In genomic region chr14:32551854-32552253, GRCm38 (mm10) we compare ENCODE assay signal across 24 mouse cellular contexts. TPM values are rescaled to one million over a fixed set of nuclear protein-coding genes. Genes with fewer than 3 reads are reported as not detected.
DNase-seq lines count a peak whose midpoint lies in the region; ATAC-seq and TF ChIP-seq lines count a peak whose summit lies in the region.
"Had no signal": no experiment of that assay in that cellular context is flagged by ENCODE, and none has a peak within 500 bp of the region (broad histone marks: within the 10 kb centered on the region; RNA-seq: fewer than 3 reads in every experiment).

No protein-coding gene starts in this region.

- WGBS in intestine, postnatal 0 days = 85% methylated on average over 5 of the region's 5 CpGs
- 84% methylated on average over 5 of the region's 5 CpGs for WGBS in intestine, embryonic 15.5 days
- 85% methylated on average over 5 of the region's 5 CpGs for WGBS in liver, postnatal 0 days (ENCODE audit: insufficient replicate concordance)

- no peaks in the 10 kb centered on the region for H3K4me1 ChIP-seq in intestine, postnatal 0 days (replicated peaks; ENCODE audit: control insufficient read depth, insufficient read depth, low read length)
- no peaks in the 10 kb centered on the region for H3K4me1 ChIP-seq in intestine, embryonic 15.5 days (replicated peaks)
- no peaks in the 10 kb centered on the region for H3K4me1 ChIP-seq in liver, postnatal 0 days (ENCODE audit: insufficient read depth)
- H3K4me1 ChIP-seq: heart, embryonic 10.5 days had no signal

- ATAC-seq in intestine, postnatal 0 days = no peak
- ATAC-seq in intestine, embryonic 15.5 days = no peak
- no peak for ATAC-seq in liver, postnatal 0 days
- no peak for ATAC-seq in megakaryocyte-erythroid progenitor cell, adult 5-6 weeks (replicated peaks; ENCODE audit: low FRiP score, low TSS enrichment, poor library complexity, severe bottlenecking)
- ATAC-seq: activated CD4-positive, CD25-positive, alpha-beta regulatory T cell, adult 4 months; intestine, embryonic 16.5 days had no signal

- no peaks in the 10 kb centered on the region for H3K27me3 ChIP-seq in intestine, postnatal 0 days (replicated peaks; ENCODE audit: control insufficient read depth, insufficient read depth, low read length)
- H3K27me3 ChIP-seq in intestine, embryonic 15.5 days (replicated peaks) = no peaks in the 10 kb centered on the region
- H3K27me3 ChIP-seq in liver, postnatal 0 days (ENCODE audit: insufficient read depth, low read length) = no peaks in the 10 kb centered on the region
- H3K27me3 ChIP-seq: limb, embryonic 12.5 days; liver, embryonic 15.5 days had no signal

- H3K4me3 ChIP-seq in intestine, postnatal 0 days (ENCODE audit: low read depth, low read length) = no peak overlapping the region
- H3K4me3 ChIP-seq in intestine, embryonic 15.5 days (replicated peaks) = no peak overlapping the region
- H3K4me3 ChIP-seq in liver, postnatal 0 days (ENCODE audit: low read depth, low read length) = no peak overlapping the region
- H3K4me3 ChIP-seq: heart, embryonic 10.5 days; limb, embryonic 12.5 days; liver, embryonic 15.5 days had no signal

- peaks cover 24% of the 10 kb centered on the region; the same call in 1 of the 2 replicates for H3K36me3 ChIP-seq in intestine, postnatal 0 days (ENCODE audit: control insufficient read depth, insufficient read depth)
- H3K36me3 ChIP-seq in intestine, embryonic 15.5 days = 0 out of 2 replicates have a peak, but pooled peaks cover 3% of the 10 kb centered on the region
- peaks cover 44% of the 10 kb centered on the region for H3K36me3 ChIP-seq in liver, postnatal 0 days (replicated peaks; ENCODE audit: insufficient read depth, low read length)

- DNase-seq in cerebellum, postnatal 10 days = peak; percentile 39
- no peak for DNase-seq in cerebellum, adult 8-10 months
- DNase-seq in liver, postnatal 0 days = no peak
- DNase-seq in liver = no peak
- DNase-seq in brain, adult 2 months (ENCODE audit: low read depth, low spot score) = peak; percentile 60
- DNase-seq: adrenal gland, postnatal 10 days; cerebellum, adult 11-12 months; cerebellum, postnatal 36 days; gastrocnemius, postnatal 36 days; heart, postnatal 10 days; kidney, postnatal 25 days; layer of hippocampus, adult 9-11 months; lung, postnatal 36 days; thymus, postnatal 14 days had no signal

- no peak overlapping the region for H3K9ac ChIP-seq in intestine, postnatal 0 days (ENCODE audit: low read depth, low read length)
- no peak overlapping the region for H3K9ac ChIP-seq in intestine, embryonic 15.5 days
- no peak overlapping the region for H3K9ac ChIP-seq in liver, postnatal 0 days (replicated peaks)
- H3K9ac ChIP-seq: hindbrain, embryonic 14.5 days; limb, embryonic 12.5 days; liver, embryonic 15.5 days had no signal

- no peak overlapping the region for H3K4me2 ChIP-seq in intestine, postnatal 0 days (replicated peaks; ENCODE audit: low read depth)
- no peak overlapping the region for H3K4me2 ChIP-seq in intestine, embryonic 15.5 days (replicated peaks)
- H3K4me2 ChIP-seq in liver, postnatal 0 days (ENCODE audit: low read depth, low read length) = no peak overlapping the region
- H3K4me2 ChIP-seq: hindbrain, embryonic 14.5 days; limb, embryonic 12.5 days; liver, embryonic 15.5 days had no signal

- no peak overlapping the region for H3K27ac ChIP-seq in intestine, postnatal 0 days (ENCODE audit: low read depth, low read length)
- no peak overlapping the region for H3K27ac ChIP-seq in intestine, embryonic 15.5 days
- no peak overlapping the region for H3K27ac ChIP-seq in liver, postnatal 0 days (ENCODE audit: low read depth)
- H3K27ac ChIP-seq: heart, embryonic 10.5 days; hindbrain, embryonic 14.5 days; limb, embryonic 12.5 days; liver, embryonic 15.5 days had no signal

- H3K9me3 ChIP-seq in intestine, postnatal 0 days (ENCODE audit: control insufficient read depth) = no peaks in the 10 kb centered on the region
- no peaks in the 10 kb centered on the region for H3K9me3 ChIP-seq in intestine, embryonic 15.5 days
- no peaks in the 10 kb centered on the region for H3K9me3 ChIP-seq in liver, postnatal 0 days (ENCODE audit: low read length)
- H3K9me3 ChIP-seq: heart, embryonic 10.5 days; limb, embryonic 12.5 days; liver, embryonic 15.5 days had no signal

- TF ChIP-seq CTCF in intestine, postnatal 0 days (IDR thresholded peaks at IDR 0.05; ENCODE audit: low read depth) = peak; percentile 29
- peak; percentile 13; the same call in 1 of the 2 replicates for TF ChIP-seq CTCF in liver, postnatal 0 days (IDR thresholded peaks at IDR 0.05; ENCODE audit: low read depth)

- TF ChIP-seq EP300 in liver, postnatal 0 days (IDR thresholded peaks at IDR 0.05; ENCODE audit: low read depth) = no peak

RNA-seq across cellular contexts. Expression of gene Ercc6, which starts 38.5 kb away (rescaled TPM):
- polyA plus RNA-seq in intestine, postnatal 0 days (2015; fragmentation: Nextera tagmentation; extraction: Ambion mirVana) = 7.7 and 8.4 TPM in 2 replicates
- 15.9 and 16.5 TPM in 2 replicates for polyA plus RNA-seq in intestine, embryonic 15.5 days (2015; fragmentation: Nextera tagmentation; extraction: Ambion mirVana)
- 5.3 and 5.4 TPM in 2 replicates for polyA plus RNA-seq in liver, postnatal 0 days (2015; fragmentation: Nextera tagmentation; extraction: Ambion mirVana)
- 22.7 TPM in 2 replicates for total RNA-seq in megakaryocyte-erythroid progenitor cell, adult 5-6 weeks (2014; fragmentation: Nextera tagmentation)
- total RNA-seq in megakaryocyte-erythroid progenitor cell, adult 5-6 weeks (2017) = 20.9 and 27.3 TPM in 2 replicates

RNA-seq across cellular contexts. Expression of gene Prrxl1, which starts 47.4 kb away (rescaled TPM):
- polyA plus RNA-seq in intestine, postnatal 0 days (2015; fragmentation: Nextera tagmentation; extraction: Ambion mirVana) = 0.14 and 0.26 TPM in 2 replicates
- polyA plus RNA-seq in intestine, embryonic 15.5 days (2015; fragmentation: Nextera tagmentation; extraction: Ambion mirVana) = 0.80 and 1.0 TPM in 2 replicates
- polyA plus RNA-seq in liver, postnatal 0 days (2015; fragmentation: Nextera tagmentation; extraction: Ambion mirVana) = 0.05 TPM in 1 of 2 replicates, not detected in the other
- not detected in 2 replicates for total RNA-seq in megakaryocyte-erythroid progenitor cell, adult 5-6 weeks (2014; fragmentation: Nextera tagmentation)
- not detected in 2 replicates for total RNA-seq in megakaryocyte-erythroid progenitor cell, adult 5-6 weeks (2017)
- total RNA-seq: gastrocnemius, postnatal 36 days; heart, postnatal 10 days; left cerebral cortex, postnatal 10 days had no signal
- polyA plus RNA-seq: activated CD4-positive, CD25-positive, alpha-beta regulatory T cell, adult 4 months; heart, embryonic 10.5 days had no signal

Comparison
In these comparisons a context has a peak if more than half of its experiments do, and no peak if none do; other contexts are left out.
1. DNase-seq: peak in cerebellum, postnatal 10 days (2 of 2) and brain, adult 2 months (single experiment); none in cerebellum, adult 8-10 months (single experiment), liver, postnatal 0 days (single experiment) and liver (single experiment).